Mouse (Mus musculus) MEL-GATA-1-ER (cell line): ENCODE data around the gene Igf2r.

Source experiments
- DNase-seq: peaks from one replicate; pipeline ENCODE4 v3.0.0-alpha.2; 2012; ENCODE audit warnings: low read depth; ENCODE audit errors: extremely low read depth

Gene Igf2r

GRCm38 (mm10) chr17:12769380-12769921 lies at the start of gene Igf2r:
Gene Igf2r (minus strand): TSS chr17:12769664.
- no peak for DNase-seq

DNA sequence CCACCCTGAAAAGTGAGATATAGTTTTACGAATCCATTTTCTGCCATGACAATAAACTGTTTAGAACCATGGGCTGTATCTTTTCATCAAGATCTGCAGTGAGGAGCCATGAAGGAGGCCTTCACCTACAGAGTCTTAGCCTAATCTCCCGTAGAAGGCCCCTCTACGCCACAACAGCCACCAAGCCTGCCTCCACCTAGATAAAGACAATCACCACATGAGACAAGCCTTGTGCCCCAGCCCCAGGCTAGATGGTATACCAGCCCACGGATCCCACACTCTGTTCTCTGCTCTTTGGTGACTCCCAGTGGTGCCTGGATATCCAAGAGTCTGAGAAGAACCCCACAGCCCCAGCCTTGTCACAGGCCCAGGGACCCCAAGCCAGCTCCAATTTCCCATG lies 46.4 kb upstream of the Igf2r start:
- no peak for DNase-seq

DNA sequence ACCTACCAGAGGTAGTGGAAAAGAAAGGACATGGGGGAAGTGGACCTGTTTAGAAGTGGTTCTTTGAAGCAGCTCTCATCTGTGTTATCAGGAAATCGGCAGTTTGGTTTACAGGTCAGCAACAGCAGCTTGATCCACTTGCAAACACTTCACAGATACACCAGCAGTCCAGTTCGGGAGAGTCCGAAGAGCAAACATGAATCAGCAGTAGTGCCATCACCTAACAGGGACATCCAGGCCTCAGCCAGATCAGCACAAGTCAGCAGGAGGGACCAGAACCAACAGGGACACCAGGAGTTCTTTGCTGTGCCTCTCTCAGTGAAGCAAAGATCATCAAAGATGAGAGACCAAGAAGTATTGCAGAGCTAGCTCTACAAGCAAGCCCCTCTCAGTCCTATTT lies 45.0 kb upstream of the Igf2r start:
- no peak for DNase-seq

DNA sequence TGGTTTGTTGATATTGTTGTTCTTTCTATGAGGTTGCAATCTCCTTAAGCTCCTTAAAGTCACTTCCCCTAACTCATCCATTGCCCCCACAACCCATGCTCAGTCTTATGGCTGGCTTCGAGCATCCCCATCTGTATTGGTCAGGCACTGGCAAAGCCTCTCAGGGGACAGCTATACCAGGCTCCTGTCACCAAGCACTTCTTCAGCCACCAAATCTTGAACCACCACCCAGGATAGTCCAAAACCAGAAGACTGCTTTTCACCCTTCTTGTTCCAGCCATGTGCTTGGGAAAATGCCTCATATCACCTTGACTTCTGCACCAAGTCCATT lies 41.5 kb upstream of the Igf2r start:
- DNase-seq, result no peak

DNA sequence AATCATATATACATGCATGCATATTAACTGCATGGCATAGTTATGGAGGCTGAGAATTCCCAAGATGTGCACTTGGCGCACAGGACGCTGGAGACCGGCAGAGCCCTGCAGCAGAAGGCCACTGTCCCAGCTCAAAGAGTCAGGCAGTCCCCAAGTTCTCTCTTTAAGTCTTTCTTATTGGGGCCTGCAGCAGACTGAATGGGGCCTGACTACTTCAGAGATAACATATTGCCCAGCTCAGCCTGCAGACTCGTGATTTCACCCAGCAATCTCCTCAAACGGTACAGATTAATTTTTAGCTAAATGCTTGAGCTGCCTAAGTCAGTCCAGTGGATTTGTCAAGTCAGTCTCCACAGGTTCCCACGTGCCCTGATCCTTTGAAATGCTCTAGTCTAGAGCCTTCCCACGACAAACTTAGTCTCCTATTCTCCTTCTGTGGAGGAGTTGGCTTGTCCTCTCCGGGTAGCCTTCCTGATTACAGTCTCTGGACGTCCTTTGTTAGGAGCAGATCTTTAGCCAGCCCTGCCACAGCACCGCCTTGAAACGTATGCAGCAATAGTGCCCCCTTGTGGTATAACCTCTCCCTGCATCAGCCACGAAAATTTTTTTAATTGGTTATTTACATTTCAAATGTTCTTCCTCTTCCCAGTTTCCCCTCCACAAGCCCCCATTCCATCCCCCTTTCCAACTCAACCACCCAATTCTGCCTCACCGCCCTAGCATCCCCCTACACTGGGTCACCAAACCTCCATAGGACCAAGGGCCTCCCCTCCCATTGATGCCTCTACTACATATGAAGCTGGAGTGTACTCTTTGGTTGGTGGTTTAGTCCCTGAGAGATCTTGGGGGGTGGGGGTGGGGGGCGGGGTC lies 40.9 kb upstream of the Igf2r start:
- peak; percentile 58 for DNase-seq

DNA sequence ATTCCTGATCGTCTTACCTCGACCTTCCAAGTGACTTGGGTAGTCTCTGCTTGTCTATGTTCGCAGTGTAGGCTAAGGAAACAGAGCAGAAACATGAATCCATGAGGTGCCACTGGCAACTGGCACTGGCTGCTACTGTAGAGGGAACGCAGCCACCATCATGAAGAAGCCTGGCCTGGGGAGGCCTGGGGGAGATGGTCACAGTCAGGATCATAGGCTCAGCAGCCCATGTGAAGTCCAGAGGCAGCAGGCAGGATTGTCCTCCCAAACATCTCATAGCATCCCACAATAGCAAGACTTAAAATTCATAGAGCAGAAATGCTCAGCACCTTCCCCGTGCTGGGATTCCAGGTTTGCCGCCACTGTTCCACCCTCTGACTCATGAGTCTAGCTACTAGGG lies 39.4 kb upstream of the Igf2r start:
- DNase-seq, result no peak

GRCm38 (mm10) chr17:12804584-12805445 lies 35.4 kb upstream of the Igf2r start:
- DNase-seq, result no peak

- no peak for DNase-seq
Measured at GRCm38 (mm10) chr17:12801861-12802540, 32.5 kb upstream of the Igf2r start.

GRCm38 (mm10) chr17:12799368-12800275 lies 30.2 kb upstream of the Igf2r start:
- DNase-seq, result no peak

DNA sequence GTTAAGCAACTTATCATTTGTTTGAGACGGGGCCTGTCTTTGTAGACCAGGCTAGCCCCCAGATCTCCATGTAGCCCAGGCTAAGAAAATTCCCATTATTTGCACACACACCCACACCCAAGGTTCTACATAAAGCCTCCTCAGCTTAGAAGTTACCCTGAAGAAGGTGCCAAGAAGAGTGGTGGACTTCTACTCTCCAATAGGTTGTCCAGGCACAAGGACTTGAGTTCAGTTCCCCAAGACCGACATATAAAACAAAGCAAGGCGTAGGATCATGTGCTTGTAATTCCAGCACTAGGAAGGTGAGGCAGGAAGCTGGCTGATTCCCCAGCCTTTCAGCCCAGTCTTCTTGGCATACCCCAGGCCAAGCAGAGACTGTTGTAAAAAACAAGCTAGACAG lies 29.1 kb upstream of the Igf2r start:
- DNase-seq, result no peak

- no peak for DNase-seq
Measured at GRCm38 (mm10) chr17:12797427-12798029, 28.1 kb upstream of the Igf2r start.

DNA sequence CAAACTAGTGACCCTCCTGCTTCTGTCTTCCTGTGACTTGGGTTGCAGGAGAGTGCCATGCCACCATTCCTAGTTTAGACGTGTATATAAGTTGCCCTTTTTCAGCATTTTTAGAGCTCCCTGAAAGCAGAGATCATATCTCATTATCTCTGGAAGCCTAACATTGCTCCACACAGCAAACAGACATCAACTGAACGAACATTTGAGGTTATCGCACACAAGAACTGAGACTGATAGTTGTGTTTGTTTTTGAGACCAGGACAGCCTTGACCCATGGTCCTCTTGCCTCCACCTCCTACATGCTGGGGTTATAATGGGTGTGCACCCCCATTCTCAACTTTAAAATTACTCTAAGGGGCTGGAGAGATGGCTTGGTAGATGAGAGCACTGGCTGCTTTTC lies 27.2 kb upstream of the Igf2r start:
- no peak for DNase-seq

DNA sequence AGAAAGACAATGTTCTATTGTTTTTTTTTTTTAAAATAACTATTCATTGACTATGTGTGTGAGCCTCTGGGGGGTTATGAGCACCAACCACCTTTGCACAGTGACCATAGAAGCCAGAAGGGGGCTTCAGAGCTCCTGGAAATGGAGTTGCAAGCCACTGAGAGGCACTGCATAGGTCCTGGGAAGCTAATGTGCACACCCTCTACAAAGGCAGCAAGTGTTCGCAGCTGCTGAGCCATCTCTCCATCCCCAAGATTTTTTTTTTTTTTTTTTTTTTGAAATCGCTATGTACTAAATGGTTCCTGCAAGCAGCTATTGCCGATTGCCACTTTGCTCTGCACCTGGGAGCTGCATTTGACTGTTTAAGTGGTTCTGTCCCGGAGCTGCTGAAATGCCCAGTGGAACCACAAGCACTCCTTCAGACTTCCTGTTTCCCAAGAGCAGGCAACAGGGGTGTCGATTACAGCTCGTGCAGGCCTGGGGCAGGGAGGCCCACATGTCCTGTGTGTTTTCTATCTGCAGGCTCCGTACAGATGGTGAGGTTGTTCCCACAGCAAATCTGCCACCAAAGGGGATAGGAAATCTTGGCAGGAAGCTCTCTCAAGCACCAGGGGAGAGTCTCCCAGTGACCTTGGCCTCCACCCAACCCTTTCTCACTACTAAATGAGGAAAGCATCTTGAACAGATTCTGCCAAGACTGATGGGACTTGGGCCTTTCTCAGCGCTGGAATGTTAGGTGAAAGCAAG lies 24.4 kb upstream of the Igf2r start:
- no peak for DNase-seq

DNA sequence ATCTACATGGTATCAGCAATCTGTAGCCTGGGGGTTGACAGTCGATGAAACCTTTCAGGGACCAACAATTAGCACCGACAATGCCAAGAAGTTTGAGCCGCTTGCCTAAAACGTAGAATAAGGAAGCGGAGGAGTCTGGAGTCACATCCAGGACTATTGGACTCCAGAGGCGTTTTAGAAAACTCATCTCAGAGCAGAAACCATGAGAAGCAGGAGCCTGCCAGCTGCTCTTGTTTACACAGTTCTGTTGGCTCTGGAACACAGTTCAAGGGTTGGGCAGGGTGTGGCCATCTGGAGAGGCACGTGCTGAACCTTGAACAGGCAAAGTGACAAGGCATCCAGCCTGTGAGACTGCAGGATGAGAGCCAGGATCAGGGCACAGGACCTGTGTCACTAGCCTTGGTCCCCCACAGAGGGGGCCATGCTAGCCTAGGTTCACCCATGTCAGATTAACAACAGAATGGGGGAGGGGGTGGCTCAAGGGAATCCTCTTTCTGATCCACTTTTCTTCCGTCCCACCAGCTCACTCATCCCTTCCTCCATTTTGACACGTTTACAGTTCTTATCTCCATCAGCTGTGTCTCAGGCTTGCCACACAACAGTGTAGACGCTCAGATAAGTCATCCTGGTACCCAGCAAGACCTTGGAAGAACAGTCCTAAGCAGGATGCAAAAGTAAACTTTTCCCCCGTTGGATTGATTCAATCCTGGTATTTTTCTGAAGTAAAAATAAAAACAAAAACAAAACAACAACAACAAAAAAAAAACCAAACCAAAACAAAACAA lies 23.1 kb upstream of the Igf2r start:
- no peak for DNase-seq

GRCm38 (mm10) chr17:12791420-12791819 lies 22.0 kb upstream of the Igf2r start:
- no peak for DNase-seq

DNA sequence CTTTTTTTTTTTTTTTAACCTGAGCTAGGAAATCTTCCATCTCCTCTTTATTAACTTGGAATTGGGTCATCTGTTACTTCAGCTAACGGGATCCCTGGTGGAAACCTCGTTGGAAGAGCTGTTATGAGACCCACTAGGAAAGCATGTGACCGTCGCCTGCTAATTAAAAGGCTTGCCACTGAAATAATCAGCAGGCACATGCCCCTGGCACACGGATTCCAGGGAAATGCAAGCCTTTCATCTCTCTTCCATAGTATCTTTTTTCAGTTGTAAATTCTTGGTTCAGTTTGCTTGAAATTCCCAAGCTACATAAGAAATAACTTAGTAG lies 21.6 kb upstream of the Igf2r start:
- DNase-seq, result no peak

- no peak for DNase-seq
Measured at GRCm38 (mm10) chr17:12790353-12791078, 21.1 kb upstream of the Igf2r start.
